Mouse (Mus musculus) CD8-positive naive resting alpha-beta T cell, adult 2 months (primary cell): ENCODE measurements around the gene Camta1.
A peak's percentile ranks its signal among the peaks of the same experiment; 100 is the strongest.

Source experiments
- DNase-seq, 2 experiments: peaks; one replicate each; pipeline ENCODE4 v3.0.0; 2022; ENCODE audit warnings: low read depth in 2 of 2, low spot score in 2 of 2

Camta1 gene

GRCm38 (mm10) chr4:151130756-151131490 lies 730.8 kb downstream of the Camta1 start:
- DNase-seq: no peak

GRCm38 (mm10) chr4:151129725-151130557 lies 731.7 kb downstream of the Camta1 start:
- DNase-seq: no peak

- DNase-seq: no peak
These were observed 732.8 kb downstream of the Camta1 start for GRCm38 (mm10) chr4:151128641-151129541.

GRCm38 (mm10) chr4:151127636-151128548 lies 733.8 kb downstream of the Camta1 start:
- no peak for DNase-seq

- no peak for DNase-seq
These were observed 742.8 kb downstream of the Camta1 start for GRCm38 (mm10) chr4:151118883-151119282.

- DNase-seq: no peak
These were observed 747.1 kb downstream of the Camta1 start for GRCm38 (mm10) chr4:151114574-151114973.

GRCm38 (mm10) chr4:151111226-151111625 lies 750.5 kb downstream of the Camta1 start:
- DNase-seq: no peak

GRCm38 (mm10) chr4:151108834-151109241 lies 752.8 kb downstream of the Camta1 start:
- DNase-seq: no peak

GRCm38 (mm10) chr4:151108028-151108771 lies 753.5 kb downstream of the Camta1 start:
- DNase-seq: no peak

- DNase-seq: no peak
These were observed 754.3 kb downstream of the Camta1 start for GRCm38 (mm10) chr4:151107131-151108001.

- no peak for DNase-seq
These were observed 755.2 kb downstream of the Camta1 start for GRCm38 (mm10) chr4:151106468-151106867.

- DNase-seq: no peak
These were observed 755.8 kb downstream of the Camta1 start for GRCm38 (mm10) chr4:151105886-151106285.

- DNase-seq: no peak
These were observed 757.5 kb downstream of the Camta1 start for GRCm38 (mm10) chr4:151104147-151104546.

- DNase-seq: no peak
These were observed 758.0 kb downstream of the Camta1 start for GRCm38 (mm10) chr4:151103646-151104045.

GRCm38 (mm10) chr4:151097104-151097438 lies 764.6 kb downstream of the Camta1 start:
- DNase-seq: no peak

- DNase-seq: no peak
These were observed 765.2 kb downstream of the Camta1 start for GRCm38 (mm10) chr4:151096334-151097103.

- DNase-seq: peak in 1 of 2 experiments; percentile 7
These were observed 766.5 kb downstream of the Camta1 start for GRCm38 (mm10) chr4:151095207-151095606.

- no peak for DNase-seq
These were observed 772.4 kb downstream of the Camta1 start, which contains the start of gene Gm13090 for GRCm38 (mm10) chr4:151089270-151089669. Gene Gm13090, plus strand, starts transcription at chr4:151089570.
